Mouse (Mus musculus) ES-Bruce4 (cell line): Measurements from ENCODE around the gene Slc25a33. TPM values are rescaled to one million over a fixed set of nuclear protein-coding genes. Genes with fewer than 3 reads are reported as not detected.

Experiments used
- H3K27ac ChIP-seq: 2 replicates; pipeline ENCODE4 v1.5.1; 2012; ENCODE audit warnings: low read length, inconsistent platforms; ENCODE audit not compliant: insufficient read depth
- H3K27me3 ChIP-seq: 2 replicates; pipeline ENCODE4 v1.6.1; 2012; ENCODE audit warnings: mild to moderate bottlenecking, low read length, inconsistent platforms; ENCODE audit not compliant: control insufficient read depth, poor library complexity, insufficient read depth, severe bottlenecking
- H3K36me3 ChIP-seq: 2 replicates; pipeline ENCODE4 v1.6.1; 2012; ENCODE audit warnings: inconsistent platforms, mild to moderate bottlenecking, low read length, moderate library complexity; ENCODE audit not compliant: control insufficient read depth, poor library complexity, insufficient read depth, severe bottlenecking
- H3K4me1 ChIP-seq: one replicate; pipeline ENCODE4 v1.8.1; 2011; ENCODE audit warnings: low read length; ENCODE audit not compliant: control insufficient read depth, insufficient read depth
- H3K4me3 ChIP-seq: 2 replicates; pipeline ENCODE4 v1.5.1; 2011; ENCODE audit warnings: low read depth, mild to moderate bottlenecking, low read length
- H3K9ac ChIP-seq: 2 replicates; pipeline ENCODE4 v1.6.1; 2012; ENCODE audit warnings: low read depth, mild to moderate bottlenecking, inconsistent platforms; ENCODE audit not compliant: poor library complexity, severe bottlenecking
- H3K9me3 ChIP-seq: replicated peaks from 2 replicates; pipeline ENCODE4 v1.6.1; 2012; ENCODE audit warnings: mild to moderate bottlenecking, low read length, inconsistent platforms; ENCODE audit not compliant: control insufficient read depth, poor library complexity, insufficient read depth, severe bottlenecking
- CTCF ChIP-seq: IDR thresholded peaks from one replicate; pipeline ENCODE4 v1.8.1; 2011; ENCODE audit warnings: low read depth, low read length
- EP300 ChIP-seq: IDR thresholded peaks from 2 replicates; pipeline ENCODE4 v1.6.1; 2011; ENCODE audit warnings: low read depth, low read length; ENCODE audit not compliant: insufficient read depth
- POLR2A ChIP-seq: IDR thresholded peaks from one replicate; pipeline ENCODE4 v1.8.1; 2011; ENCODE audit warnings: low read length; ENCODE audit not compliant: insufficient read depth
- polyA plus RNA-seq: library from polyadenylated mRNA; stranded (reverse); fragments of >200 nt; gene quantifications from 2 replicates; pipeline ENCODE4 v1.2.4, GENCODE M21; 2011; ENCODE audit warnings: low read depth; ENCODE audit not compliant: missing spikeins, insufficient read depth, insufficient read length

Slc25a33 gene
- polyA plus RNA-seq, 1 experiment = 11.9 TPM

DNA sequence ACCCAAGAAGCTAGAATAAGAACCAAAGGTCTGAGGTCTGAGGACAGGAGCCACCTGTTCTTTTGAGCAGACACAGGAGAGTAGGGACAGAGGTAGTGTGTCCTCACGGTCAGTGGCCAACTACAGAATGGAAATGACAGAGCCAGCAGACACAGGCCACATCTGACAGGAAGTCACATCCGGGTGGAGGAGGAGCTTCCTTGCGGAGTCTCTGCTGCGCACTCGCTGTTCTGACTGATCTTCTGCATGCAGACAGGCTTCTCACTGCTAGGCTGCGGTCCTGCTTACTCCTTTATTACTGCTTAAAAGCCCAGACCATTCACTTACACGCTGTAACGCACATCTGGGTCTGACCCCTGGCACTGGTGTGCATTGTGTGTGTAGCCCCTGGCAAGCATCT, 45.3 kb downstream of the Slc25a33 start:
- H3K4me3 ChIP-seq = no peak overlapping the region
- no peak overlapping the region for H3K27ac ChIP-seq
- no peaks in the 10 kb centered on the region for H3K36me3 ChIP-seq
- no peak overlapping the region for H3K9ac ChIP-seq
- TF ChIP-seq EP300 = no peak
- TF ChIP-seq POLR2A = no peak
- no peak for TF ChIP-seq CTCF
- no peaks in the 10 kb centered on the region for H3K9me3 ChIP-seq
- H3K4me1 ChIP-seq = peaks cover 10% of the 10 kb centered on the region
- no peaks in the 10 kb centered on the region for H3K27me3 ChIP-seq

GRCm38 (mm10) chr4:149727636-149728035, 46.4 kb downstream of the Slc25a33 start:
- no peak overlapping the region for H3K9ac ChIP-seq
- H3K27me3 ChIP-seq = no peaks in the 10 kb centered on the region
- no peaks in the 10 kb centered on the region for H3K9me3 ChIP-seq
- H3K27ac ChIP-seq = no peak overlapping the region
- H3K4me3 ChIP-seq = no peak overlapping the region
- no peak for TF ChIP-seq CTCF
- no peak for TF ChIP-seq EP300
- TF ChIP-seq POLR2A = no peak
- H3K4me1 ChIP-seq = peaks cover 7% of the 10 kb centered on the region
- H3K36me3 ChIP-seq = no peaks in the 10 kb centered on the region

DNA sequence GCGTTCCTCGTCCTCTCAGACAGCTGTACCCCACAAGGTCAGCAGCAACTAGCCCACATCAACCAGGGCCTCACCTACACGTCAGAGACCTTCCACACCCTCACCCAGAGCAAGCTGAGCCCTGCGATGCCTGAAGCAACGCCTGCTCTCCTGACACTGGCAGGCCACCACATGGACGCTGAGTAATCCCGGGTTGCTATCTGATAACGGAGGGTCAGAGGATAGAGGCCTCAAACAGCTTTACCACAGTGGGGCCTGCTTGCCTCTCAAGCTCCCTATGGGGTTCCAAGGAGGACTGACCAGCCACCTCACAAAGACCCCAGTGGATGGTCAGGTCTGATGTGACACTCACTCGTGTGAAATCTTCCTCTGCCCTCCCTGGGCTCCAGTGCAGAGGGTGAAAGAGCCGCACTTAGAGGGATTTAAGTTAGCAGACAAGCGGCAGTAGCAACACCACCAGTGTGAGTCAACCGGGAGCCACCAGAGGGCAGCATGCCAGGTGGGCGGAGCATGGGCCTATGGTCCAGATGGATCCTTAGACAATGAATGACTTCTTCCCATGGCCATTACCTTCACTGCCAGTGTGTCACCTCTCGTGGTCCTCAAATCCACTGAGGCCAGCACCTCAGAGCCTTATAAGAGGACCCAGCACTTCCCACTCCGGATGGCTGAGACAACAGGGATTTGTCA, 48.3 kb downstream of the Slc25a33 start:
- H3K4me3 ChIP-seq = no peak overlapping the region
- H3K4me1 ChIP-seq = no peaks in the 10 kb centered on the region
- H3K27ac ChIP-seq = no peak overlapping the region
- H3K9me3 ChIP-seq = no peaks in the 10 kb centered on the region
- H3K9ac ChIP-seq = no peak overlapping the region
- H3K27me3 ChIP-seq = no peaks in the 10 kb centered on the region
- TF ChIP-seq CTCF (peak; percentile 92), POLR2A (no peak), EP300 (0 out of 2 replicates have a peak, but pooled peaks have one; percentile 18)
- peaks cover 3% of the 10 kb centered on the region for H3K36me3 ChIP-seq

- Histone ChIP-seq H3K9me3 (no peaks in the 10 kb centered on the region), H3K36me3 (peaks cover 3% of the 10 kb centered on the region), H3K9ac (no peak overlapping the region), H3K4me1 (no peaks in the 10 kb centered on the region), H3K27me3 (no peaks in the 10 kb centered on the region), H3K4me3 (no peak overlapping the region), H3K27ac (no peak overlapping the region)
- no peak for TF ChIP-seq CTCF
- no peak for TF ChIP-seq POLR2A
- no peak for TF ChIP-seq EP300
Measured at GRCm38 (mm10) chr4:149724916-149725470, 49.1 kb downstream of the Slc25a33 start.

DNA sequence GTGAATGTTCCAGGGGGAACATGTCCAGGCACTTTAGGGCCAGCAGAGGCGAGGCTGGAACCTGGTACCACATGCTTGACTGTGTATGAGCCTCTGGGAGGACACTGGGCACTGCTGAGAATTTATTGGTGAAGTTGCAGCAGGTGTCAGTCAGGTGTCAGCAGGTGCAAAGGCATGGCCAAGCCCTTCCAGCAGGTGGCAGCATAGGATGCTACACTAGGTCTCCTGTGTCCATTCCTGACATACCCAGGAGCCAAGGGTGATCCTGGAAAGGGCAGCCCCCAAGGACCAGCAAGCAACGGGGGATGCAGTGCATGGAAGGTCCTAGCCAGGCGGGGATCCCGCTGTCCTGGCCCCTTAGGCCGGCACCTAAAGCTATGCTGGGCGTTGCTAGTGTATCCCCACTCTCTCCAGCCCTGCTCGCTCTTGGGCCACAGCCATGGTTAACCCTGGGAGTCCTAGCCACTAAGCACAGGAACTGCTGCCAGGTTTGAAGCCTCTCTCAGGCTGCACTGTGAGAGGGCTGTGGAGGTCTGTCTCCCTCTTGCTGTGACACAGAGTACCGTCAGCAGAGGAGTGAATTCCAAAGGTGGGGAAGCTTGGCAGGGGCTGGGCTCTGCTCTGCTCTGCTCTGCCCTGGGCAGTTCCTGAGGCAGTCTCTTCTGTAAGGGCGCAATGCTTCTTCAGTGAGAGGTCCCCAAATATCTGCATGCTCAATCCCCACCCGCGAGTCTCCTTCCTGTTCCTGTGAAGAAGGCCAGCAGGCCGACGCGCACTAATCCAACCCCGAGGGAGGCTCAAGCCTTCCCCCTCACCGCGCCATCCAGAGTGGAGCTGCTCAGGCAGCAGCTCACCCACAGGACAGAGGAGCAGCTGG, 50.0 kb downstream of the Slc25a33 start:
- no peak overlapping the region for H3K4me3 ChIP-seq
- H3K27me3 ChIP-seq = no peaks in the 10 kb centered on the region
- H3K4me1 ChIP-seq = no peaks in the 10 kb centered on the region
- H3K9me3 ChIP-seq = no peaks in the 10 kb centered on the region
- H3K9ac ChIP-seq = no peak overlapping the region
- TF ChIP-seq CTCF (peak; percentile 94), POLR2A (no peak)
- H3K27ac ChIP-seq = no peak overlapping the region
- peaks cover 7% of the 10 kb centered on the region for H3K36me3 ChIP-seq
